Mouse (Mus musculus) spleen, adult 12 weeks (tissue): ENCODE data around the gene Naa60.
"Not testable (repeated sequence)": the region's sequence is repeated elsewhere in the genome, so short reads cannot be mapped to it uniquely, and the experiment has no call there.

Experiments used
- DNase-seq: peaks from one replicate; pipeline ENCODE4 v3.0.0; 2022; ENCODE audit warnings: low spot score

Gene Naa60

DNA sequence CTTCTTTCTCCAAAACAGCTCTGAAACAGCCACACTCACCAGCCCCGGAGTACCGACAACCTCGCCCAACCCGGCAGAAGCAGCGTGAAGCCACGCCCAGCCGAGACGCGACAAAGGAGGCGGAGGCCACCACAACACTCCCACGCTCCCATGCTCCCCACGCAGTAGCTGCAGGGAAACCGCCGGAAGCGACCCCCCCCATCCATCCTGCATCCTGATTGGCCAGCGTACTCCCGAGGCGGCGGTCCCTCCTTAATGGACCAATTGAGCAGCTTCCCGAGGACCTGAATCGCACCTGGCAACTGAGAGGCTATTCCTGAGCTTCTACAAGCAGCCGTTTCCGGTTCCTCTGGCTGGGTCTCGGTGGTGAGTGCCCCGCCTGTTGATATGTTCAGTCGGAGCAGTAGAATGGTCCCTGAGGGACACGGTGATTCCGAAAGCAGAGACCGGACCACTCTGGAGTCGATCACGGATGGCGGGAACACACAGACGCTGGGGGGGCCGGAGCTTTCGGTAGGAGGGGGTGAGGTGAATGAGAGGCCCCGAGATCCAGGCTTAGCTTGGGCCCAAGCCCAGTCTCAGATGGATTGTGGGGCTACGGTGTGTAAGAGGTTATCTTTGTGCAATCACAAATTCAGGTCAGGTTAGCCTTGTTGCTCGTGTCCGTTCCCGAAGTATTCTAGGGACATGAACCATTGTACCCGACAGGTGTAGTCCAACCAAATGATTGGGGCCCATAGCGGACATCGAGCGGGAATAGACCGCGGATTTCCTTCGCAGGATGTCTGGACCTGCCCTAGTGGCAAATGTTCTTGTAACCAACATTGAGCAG lies at the start of gene Naa60:
TSS of gene Naa60 (plus strand) at position 160 of the 832 bp plus-strand sequence.
- peak; percentile 74 for DNase-seq

DNA sequence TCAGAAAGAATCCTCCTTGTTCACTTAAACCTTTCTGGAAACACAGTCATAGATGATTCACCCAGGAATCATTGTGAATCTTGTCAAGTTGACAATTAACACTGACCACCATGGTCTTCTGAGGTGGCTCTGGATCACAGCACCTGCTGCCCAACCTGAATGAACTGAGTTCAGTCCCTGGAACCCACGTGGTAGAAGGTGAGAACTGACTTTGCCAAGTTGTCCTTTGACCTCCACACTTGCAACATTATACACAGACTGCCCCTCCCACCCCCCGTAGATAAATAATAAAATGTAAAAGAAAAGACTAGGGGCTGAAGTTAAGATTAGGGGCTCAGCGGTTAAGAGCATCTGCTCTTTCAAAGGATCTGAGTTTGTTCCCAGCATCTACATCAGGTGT lies 44.2 kb upstream of the Naa60 start:
- DNase-seq = no peak

DNA sequence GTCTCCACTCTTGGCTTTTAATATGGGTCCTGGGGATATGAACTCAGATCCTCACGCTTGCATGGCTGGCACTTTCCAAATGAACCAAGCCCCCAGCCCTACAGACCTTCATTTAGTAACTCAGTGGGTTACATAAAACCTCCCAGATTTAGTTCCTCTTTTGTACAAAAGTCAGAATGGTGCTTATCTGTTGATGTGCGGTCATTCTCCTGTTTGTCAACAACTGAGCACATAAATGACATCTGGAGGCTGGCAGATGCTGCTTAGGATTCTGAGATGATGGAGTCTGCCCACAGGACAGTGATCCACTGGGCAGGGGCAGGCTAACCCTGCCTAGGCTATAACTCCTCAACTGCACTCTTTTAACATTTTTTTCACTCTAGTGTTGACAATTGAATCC lies 42.4 kb upstream of the Naa60 start:
- DNase-seq = no peak

DNA sequence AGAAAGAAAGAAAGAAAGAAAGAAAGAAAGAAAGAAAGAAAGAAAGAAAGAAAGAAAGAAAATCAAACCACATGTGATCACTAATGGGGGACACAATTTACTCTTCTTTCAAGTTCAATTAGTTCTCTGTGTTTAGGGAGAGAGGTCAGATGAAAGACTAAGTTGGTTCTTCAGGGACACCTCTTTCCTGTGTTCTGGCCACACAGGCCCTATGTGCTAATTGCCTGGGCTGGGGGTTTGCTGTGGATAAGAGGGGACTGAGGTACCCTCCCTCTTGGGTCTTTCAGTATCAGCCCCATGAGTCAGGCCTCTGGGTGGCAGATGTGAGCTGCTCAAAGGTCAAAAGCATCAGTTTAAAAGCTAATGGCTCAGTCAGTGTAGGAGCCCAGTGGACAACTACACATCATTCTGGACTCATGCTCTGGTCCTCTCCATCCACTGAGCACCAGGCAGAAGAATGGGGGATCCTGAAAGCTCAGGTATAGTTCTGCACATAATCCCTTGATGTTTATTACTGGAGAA lies 41.5 kb upstream of the Naa60 start, which contains the start of gene Olfr15:
TSS of gene Olfr15 (plus strand) at position 291 of the 522 bp plus-strand sequence.
- no peak for DNase-seq

DNA sequence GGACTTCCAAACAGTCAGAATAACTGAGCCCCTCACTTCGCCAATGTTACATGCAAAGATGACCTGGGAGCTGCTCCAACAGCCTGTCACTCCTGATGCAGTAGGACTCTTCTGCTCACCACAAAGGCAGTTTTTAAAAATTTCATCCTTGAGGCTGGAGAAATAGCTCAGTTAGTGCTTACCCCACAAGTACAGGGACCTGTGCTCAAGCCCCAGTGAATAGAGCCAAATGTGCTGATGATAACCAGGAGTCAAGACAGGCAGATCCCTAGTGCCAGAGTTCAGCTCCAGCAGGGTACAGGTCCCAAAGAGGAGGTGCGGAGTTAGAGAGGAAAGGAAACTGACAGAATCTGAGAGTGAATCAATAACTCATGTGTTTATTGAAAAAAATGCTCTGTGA lies 36.7 kb upstream of the Naa60 start:
- DNase-seq = no peak

DNA sequence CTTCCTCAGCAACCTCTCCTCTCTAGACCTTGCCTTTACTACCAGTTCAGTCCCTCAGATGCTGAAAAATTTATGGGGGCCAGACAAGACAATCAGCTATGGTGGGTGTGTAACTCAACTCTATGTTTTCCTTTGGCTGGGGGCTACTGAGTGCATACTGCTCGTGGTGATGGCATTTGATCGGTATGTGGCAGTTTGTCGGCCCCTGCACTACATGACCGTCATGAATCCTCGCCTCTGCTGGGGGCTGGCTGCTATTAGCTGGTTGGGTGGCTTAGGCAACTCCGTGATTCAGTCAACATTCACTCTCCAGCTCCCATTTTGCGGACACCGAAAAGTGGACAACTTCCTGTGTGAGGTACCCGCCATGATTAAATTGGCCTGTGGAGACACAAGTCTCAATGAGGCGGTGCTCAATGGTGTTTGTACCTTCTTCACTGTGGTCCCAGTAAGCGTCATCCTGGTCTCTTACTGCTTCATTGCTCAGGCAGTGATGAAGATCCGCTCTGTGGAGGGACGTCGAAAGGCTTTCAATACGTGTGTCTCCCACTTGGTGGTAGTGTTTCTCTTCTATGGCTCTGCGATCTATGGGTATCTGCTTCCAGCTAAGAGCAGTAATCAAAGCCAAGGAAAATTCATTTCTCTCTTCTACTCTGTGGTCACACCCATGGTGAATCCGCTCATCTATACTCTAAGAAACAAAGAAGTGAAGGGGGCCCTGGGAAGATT lies 32.9 kb upstream of the Naa60 start:
- DNase-seq = no peak

DNA sequence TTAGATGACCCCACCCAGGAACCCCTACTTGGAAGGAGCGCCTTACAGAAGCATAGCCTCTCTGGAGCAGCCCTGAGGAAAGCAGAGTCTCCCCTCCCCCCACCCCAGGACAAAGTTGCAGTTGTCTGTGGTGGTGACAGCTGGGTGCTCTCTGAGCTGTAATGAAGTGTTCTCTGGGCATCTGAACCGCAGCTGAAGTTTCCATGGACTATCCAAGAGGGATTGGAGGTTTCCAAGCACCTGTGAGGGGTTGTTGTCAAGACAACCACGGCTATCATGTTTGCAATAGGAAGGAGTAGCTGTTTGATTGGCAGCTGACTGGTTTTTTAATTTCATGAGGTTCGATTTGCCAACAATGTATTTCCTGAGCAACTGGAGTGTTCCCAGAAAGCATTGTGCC lies 29.2 kb upstream of the Naa60 start:
- no peak for DNase-seq

DNA sequence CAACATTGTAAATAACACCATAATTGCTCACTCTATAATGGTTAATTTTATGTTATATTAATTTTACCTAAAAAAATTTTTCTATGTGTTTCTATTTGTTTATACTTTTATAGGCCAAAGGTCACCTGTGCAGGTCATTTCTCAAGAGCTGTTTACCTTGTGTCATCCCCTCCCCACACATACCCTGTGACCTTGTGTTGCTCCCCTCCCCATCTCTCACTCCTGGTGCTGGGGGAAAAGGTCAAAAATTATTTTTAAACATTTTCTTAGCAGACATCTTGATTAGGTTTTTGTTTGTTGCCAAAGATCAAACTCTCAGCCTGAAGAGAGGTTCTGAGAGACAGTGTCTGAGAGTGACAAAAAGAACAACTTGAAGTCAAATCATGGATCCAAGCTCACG lies 28.4 kb upstream of the Naa60 start:
- DNase-seq = no peak

DNA sequence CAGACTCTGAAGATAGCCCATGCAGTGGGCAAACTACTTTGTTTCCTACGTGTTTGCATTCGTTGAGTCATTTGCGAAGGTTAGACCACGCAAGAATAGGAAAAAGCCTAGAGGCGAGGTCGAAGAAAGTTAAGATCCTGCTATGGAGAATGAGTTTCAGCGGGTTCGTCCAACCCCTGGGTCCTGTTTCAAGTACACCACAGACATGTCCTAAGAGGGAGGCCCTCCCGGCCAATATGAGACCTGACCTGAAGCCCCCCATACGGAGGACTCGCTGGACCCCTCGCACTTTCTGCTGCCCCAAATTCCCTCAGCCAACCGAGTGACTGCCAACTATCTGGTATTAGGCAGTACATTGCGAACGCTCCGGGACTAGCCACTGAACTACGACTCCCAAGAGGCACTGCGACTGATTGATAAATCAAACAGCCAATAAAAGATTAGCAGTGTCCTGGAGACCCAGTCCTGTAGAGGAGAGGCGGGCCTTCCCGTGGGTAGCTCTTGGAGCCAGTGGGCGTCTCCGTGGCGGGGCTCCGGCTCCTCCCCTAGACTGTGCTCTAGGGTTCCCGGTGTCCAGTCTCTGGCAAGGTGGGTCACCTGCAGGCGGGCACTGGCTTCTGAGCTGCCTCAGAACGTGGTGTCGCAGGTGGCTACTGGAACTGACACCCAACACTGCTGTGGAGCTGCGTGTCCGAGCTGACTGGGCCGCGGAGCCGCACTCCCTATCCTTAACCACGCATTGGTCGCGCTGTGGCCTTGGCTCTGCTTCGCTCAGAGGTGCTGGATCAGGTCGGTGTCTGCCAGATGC lies 25.3 kb upstream of the Naa60 start, which contains the start of gene Zfp174:
TSS of gene Zfp174 (plus strand) at position 558 of the 808 bp plus-strand sequence.
- DNase-seq = peak; percentile 85

DNA sequence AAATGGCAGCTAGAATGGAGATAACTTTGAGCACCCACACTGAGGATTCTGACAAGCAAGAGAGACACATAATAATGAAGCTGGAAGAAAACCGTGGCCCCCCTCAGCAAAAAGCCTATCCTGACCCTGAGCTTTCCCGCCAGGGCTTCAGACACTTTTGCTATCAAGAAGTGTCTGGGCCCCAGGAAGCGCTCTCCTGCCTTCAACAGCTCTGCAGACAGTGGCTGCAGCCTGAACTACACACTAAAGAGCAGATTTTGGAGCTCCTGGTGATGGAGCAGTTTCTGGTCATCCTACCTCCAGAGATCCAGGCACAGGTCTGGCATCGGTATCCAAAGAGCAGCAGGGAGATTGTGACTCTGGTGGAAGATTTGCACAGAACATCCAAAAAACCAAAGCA lies 24.3 kb upstream of the Naa60 start:
- no peak for DNase-seq

DNA sequence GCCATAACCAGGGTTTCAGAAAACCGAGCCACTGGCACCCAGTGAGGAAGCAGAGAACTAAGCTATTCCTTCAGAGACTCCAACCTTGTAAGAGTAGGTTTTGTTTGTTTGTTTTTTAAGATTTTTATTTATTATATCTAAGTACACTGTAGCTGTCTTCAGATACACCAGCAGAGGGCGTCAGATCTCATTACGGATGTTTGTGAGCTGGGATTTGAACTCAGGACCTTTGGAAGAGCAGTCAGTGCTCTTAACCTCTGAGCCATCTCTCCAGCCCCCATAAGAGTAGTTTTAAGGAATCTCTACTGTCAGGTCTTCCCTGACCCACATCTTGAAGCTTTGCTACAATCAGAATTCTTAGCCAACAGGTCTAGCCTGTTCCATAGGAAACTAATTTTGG lies 23.8 kb upstream of the Naa60 start:
- no peak for DNase-seq

DNA sequence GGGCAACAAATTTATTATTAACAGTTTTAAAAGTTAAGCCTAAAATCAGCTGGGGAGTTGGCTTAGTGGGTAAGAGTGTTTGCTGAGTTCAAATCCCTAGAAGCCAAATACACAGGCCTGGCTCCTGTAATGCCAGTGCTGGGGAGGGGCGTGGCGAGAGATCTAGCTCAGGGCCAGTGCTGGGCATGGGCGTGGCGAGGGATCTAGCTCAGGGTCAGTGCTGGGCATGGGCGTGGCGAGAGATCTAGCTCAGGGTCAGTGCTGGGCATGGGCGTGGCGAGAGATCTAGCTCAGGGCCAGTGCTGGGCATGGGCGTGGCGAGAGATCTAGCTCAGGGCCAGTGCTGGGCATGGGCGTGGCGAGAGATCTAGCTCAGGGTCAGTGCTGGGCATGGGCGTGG lies 20.9 kb upstream of the Naa60 start:
- DNase-seq = not testable (repeated sequence)

DNA sequence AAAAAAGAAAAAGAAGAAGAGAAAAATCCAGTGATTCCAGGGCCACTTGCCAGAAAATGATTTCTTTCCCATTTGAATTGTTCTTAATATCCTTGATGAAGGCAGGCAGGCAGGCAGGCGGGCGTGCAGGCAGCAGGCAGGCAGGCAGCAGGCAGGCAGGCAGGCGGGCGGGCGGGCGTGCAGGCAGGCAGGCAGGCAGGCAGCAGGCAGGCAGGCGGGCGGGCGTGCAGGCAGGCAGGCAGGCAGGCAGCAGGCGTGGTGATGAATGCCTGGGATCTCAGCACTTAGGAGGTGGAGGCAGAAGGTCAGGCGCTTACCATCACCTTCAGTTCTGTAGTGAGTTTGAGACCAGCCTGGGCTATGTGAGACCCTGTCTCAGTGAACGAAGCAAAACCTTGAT lies 19.6 kb upstream of the Naa60 start:
- no peak for DNase-seq

DNA sequence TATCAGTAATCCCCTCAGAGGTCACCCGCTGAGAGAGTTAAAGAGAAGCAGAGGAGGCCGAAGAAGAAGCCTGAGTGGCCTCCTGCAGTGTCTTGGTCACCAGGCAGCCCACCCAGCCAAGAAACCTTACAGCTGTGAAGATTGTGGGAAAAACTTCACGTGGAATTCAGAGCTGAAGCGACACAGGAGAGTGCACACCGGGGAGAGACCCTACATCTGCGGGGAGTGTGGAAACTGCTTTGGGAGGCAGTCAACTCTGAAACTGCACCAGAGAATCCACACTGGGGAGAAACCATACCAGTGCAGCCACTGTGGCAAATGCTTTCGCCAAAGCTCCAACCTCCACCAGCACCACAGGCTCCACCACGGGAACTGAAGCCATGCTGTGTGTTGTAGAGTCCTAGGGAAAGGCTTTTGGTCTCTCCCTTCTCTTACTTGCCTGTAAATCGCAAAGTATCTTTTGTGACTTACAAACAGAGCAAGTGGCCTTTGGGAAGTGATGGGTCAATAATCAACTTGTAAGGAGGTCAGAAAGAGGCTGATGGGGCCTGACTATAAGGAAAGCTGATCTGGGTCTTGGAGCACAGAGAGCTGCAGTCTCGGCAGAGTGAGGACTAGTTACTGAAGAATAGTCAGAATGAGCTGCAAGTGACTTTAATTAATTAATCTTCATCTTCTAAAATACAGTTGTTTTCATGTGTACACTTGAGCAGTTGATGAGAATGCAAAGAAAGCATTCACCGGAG lies 17.6 kb upstream of the Naa60 start:
- no peak for DNase-seq

DNA sequence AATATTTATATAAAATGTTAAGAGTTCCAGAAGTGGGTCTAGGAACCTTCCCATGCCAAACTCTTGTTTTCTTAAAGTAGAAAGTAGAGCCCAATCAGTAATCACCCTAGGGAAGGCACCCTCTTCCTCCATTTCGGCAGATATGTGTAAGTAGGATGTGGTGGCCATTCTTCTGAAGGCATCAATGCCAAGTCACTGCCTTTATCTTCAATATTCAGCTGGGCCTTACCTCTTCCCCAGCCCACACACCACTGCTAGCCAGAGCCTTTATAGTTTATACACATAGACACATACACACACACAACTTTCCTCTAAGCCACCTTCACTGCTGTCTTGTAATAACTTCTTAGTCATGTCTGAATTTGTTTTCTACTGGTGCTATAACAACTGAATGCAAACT lies 16.4 kb upstream of the Naa60 start:
- no peak for DNase-seq

DNA sequence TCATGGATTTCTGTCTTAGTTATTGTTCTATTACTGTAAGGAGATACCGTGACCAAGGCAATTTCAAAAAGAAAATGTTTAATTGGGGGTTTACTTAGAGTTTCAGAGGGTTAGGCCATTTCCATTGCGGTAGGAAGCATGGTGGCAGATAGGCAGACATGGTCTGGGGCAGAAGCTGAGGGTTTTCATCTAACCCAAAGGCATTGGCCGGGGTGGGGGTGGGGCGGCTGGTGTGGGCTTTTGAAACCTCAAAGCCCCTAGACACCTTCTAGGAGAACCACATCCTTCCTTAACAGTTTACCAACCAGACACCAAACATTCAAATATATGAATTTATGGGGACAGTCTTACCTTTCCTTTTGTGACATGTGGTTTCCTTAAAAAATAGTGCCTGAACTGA lies 12.9 kb upstream of the Naa60 start:
- no peak for DNase-seq

DNA sequence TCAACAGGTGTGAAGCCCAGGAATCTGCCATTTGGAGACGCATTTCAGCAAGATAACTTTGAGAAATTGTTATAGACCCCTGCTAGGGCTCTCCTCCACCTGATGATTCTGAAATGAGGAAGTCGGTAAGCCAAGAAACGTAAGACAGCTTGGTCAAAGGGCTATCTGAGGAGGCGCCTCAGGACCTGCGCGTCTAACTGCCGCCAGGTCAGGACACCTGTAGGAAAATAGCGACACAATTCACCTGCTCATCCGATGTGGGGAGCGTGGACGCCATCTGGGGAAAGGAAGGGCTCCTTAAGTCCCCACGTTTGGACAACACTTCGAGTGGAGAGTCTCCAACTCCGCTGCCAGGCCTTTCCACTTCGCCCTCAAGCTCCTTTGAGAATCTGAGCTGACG lies 360 bp upstream of the Naa60 start:
- DNase-seq = no peak

DNA sequence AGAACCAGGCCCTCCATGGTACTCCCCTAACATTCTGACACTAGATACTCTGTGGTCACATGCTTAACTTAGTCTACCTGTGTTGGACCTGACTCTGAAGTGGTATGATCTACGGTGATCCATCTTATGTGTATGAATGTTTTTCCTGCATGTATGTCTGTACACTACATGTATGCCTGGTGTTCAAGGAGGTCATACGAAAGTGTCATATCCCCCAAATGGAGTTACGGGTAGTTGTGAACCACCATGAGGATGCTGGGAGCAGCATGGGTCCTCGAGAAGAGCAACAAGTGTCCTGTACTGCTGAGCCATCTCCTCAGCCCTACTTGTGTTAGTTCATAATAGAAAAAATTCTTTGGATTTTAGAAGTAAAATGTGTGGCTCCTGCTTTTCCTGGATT lies 4.2 kb downstream of the Naa60 start:
- DNase-seq = no peak

DNA sequence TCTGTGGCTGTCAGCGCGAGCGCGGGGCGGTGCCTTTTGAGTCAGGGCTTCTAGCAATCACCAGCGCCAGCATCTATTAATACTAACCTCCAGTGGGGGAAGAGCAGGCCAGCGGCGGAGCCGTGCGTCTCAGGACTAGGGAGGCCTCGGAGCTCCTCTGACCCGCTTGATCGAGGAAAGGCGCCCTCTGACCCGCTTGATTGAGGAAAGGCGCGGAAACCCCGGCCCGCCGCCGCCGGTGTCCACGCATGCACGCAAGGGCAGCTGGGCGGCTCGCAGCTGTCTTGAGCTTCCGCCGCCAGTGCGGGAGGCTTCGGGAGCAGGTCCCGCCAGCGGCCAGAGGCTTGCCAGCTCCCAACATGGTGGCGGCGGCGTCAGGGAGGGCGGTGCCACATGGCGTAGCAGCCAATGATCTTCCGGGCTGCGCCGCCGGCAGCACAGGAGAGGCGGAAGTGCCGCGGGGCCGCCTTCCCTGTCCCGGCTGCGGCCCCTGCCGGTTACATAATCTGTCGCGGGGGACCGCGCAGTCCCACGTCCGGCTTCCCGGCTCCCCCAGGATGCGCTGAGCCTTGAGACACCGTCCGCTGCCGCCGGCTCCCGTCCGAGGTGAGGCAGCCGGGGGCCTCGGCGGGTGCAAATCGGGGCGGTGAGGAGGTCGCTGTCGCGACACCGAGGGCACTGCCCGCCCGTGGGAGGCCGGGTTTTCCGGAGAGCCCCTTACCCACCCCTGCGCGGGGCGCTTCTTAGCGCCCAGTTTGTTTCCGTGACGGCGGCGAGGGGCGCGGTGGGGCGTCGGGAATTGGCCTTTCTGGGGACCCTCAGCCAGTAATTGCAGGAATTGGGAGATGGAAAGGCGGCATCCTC lies 12.3 kb downstream of the Naa60 start, which contains the start of the genes Zfp597 and Gm20695:
TSS of gene Zfp597 (minus strand) at position 361 of the 864 bp plus-strand sequence.
TSS of gene Gm20695 (plus strand) at position 448 of the 864 bp plus-strand sequence.
- peak; percentile 93 for DNase-seq

DNA sequence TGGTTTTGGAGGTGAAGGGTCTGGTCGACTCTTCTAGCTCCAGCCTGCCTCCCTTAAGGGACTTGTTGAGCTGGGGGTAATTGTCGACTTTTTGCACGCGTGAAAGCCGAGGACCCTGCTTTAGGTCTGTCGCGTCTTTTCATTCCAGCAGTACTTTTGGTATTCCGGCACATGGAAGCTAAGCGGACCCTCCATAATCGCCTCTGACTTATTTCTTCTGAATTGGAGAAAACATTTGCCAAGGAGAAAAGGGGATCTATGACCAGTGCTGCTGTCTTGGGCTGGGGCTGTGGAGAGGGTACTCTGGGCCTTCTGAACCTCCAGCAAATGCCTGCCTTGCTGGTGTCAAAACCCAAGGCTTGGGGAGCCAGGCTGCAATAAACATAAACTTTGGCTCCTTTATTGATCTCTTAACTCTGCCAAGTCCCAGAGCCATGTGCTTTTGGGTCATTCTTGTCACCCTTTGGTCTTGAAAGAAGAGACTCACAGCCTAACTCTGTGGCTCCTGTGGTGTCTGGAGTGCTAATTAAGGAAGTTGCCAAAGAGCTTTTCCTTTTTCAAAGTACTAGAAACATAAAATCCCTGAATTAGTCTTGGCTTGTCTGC lies 13.0 kb downstream of the Naa60 start:
- no peak for DNase-seq
